Mouse (Mus musculus) hindbrain, embryonic 11.5 days (tissue): ENCODE results near the gene Upk3a. TPM values are rescaled to one million over a fixed set of nuclear protein-coding genes. Genes with fewer than 3 reads are reported as not detected.

Experiments
- ATAC-seq: fragments of 200-750 bp; cut with Nextera tagmentation; 2 replicates; pipeline ENCODE4 v1.8.0; 2017; ENCODE audit warnings: mild to moderate bottlenecking, moderate TSS enrichment, moderate library complexity; ENCODE audit not compliant: low FRiP score
- DNase-seq: peaks from one replicate; pipeline ENCODE4 v3.0.0-alpha.2; 2015; ENCODE audit warnings: low spot score
- H3K27ac ChIP-seq: fragments of 300-500 bp; sonication (generic); 2 replicates; pipeline ENCODE4 v1.5.1; 2014; ENCODE audit warnings: mild to moderate bottlenecking, low read depth, low read length
- H3K27me3 ChIP-seq: fragments of 300-500 bp; sonication (generic); 2 replicates; pipeline ENCODE4 v1.6.1; 2014; ENCODE audit warnings: mild to moderate bottlenecking, low read length, moderate library complexity, mixed read lengths; ENCODE audit not compliant: control insufficient read depth, insufficient read depth
- H3K36me3 ChIP-seq: fragments of 300-500 bp; sonication (generic); 2 replicates; pipeline ENCODE4 v1.6.1; 2014; ENCODE audit warnings: mild to moderate bottlenecking, low read length, moderate library complexity, mixed read lengths; ENCODE audit not compliant: control insufficient read depth, insufficient read depth
- H3K4me1 ChIP-seq: fragments of 300-500 bp; sonication (generic); replicated peaks from 2 replicates; pipeline ENCODE4 v1.6.1; 2014; ENCODE audit warnings: low read length, mixed read lengths; ENCODE audit not compliant: control insufficient read depth, insufficient read depth
- H3K4me2 ChIP-seq: fragments of 300-500 bp; sonication (generic); replicated peaks from 2 replicates; pipeline ENCODE4 v1.6.1; 2014; ENCODE audit warnings: mild to moderate bottlenecking, low read depth, low read length
- H3K4me3 ChIP-seq: fragments of 300-500 bp; sonication (generic); 2 replicates; pipeline ENCODE4 v1.5.1; 2014; ENCODE audit warnings: low read depth, low read length
- H3K9ac ChIP-seq: fragments of 300-500 bp; sonication (generic); 2 replicates; pipeline ENCODE4 v1.6.1; 2014; ENCODE audit warnings: low read depth, low read length
- H3K9me3 ChIP-seq: fragments of 300-500 bp; sonication (generic); 2 replicates; pipeline ENCODE4 v1.6.1; 2016; ENCODE audit warnings: low read length; ENCODE audit not compliant: control insufficient read depth
- WGBS: fragments of 180-500 bp; shearing (Covaris S2); extraction: QIAGEN DNeasy Blood & Tissue Kit; methylation state at CpG from one replicate; pipeline ENCODE4 v1.1.7; 2014; 5-methylcytosine and 5-hydroxymethylcytosine counted together
- polyA plus RNA-seq: library from polyadenylated mRNA; unstranded; fragments of >200 nt; fragmentation: Nextera tagmentation; extraction: Ambion mirVana; gene quantifications from 2 replicates; pipeline ENCODE4 v1.2.1, GENCODE M21; 2014

The Upk3a gene
- polyA plus RNA-seq, 1 experiment from 2014 or later = not detected

DNA sequence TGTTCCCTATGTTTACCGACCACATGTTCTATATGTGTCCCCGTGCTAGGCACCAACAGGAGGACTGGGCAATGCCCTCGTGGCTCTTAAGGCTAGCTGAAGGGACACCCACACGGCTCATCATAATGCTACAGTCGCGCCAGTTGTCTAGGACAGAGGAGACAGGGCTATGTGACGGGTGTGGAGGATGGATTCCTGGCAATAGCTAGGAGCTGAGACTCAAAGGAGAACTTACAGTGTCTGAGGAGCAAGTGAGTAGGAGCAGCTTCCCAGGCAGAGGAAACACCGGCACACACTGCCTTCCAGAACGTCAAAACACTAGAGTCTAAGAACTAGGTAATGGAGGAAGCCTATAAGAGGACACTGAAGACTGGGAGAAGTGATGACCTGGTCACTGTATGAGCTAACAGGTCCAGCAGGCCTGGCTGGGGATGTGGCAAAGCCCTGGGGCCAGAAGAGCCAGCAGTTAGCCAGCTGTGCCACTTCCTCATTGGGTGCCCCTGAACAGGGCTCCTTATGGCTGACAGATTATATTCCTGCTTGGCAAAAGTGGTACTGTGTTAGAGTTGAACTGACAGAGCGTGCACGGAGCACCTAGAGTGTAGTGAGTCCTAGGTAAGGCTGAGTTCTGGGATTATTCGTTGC lies 31.3 kb upstream of the Upk3a start:
- H3K27me3 ChIP-seq = no peaks in the 10 kb centered on the region
- WGBS = 88% methylated on average over 12 of the region's 12 CpGs
- H3K9me3 ChIP-seq = no peaks in the 10 kb centered on the region
- H3K4me1 ChIP-seq = no peaks in the 10 kb centered on the region; the same call in 1 of the 2 replicates
- no peak overlapping the region for H3K4me3 ChIP-seq
- no peak overlapping the region for H3K4me2 ChIP-seq
- DNase-seq = no peak
- no peaks in the 10 kb centered on the region for H3K36me3 ChIP-seq
- no peak overlapping the region for H3K9ac ChIP-seq
- H3K27ac ChIP-seq = no peak overlapping the region
- no peak for ATAC-seq

DNA sequence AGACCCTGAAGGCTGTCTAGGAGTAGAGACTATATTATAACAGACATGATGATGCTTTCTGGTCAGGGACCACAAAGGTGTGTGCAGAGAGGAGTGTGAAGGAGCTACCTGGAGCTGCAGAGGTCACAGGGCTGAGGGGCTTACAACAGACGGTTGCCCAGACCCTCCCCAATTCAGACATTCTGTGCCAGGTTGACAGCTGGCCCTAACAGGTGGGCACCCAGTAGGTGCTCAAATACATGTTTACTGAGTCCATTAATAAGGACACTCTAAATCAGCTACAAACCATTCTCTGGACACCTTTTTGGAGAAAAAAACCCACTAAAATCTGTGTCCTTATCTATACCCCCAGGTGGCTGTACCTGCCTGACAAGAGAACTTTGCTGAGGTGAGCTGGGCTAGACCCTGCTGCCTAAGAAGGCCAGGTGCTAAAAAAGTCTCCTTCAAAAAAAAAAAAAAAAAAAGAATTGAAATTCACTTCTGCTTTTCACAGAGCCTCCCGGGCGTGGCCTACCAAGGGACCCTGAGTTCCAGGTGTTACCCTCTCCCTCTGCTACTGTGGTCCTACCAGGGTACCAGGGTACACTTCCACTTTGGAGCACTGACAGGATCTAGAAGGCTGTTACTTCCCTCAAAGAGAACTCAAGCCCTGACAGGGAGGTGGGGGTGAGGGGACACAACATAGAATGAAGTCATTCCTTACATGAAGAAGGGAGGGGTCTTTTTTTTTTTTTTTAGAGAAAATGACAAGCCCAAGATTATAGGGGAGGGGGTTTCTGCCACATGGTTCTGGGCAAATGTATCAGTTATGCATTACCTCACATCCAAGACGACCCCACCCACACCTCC lies 30.5 kb upstream of the Upk3a start:
- 70% methylated on average over 4 of the region's 4 CpGs for WGBS
- no peaks in the 10 kb centered on the region for H3K27me3 ChIP-seq
- H3K4me2 ChIP-seq = peak overlapping the region; percentile 76
- peak overlapping the region; percentile 94; the same call in 1 of the 2 replicates for H3K9ac ChIP-seq
- no peak for DNase-seq
- peak overlapping the region; percentile 82 for H3K4me3 ChIP-seq
- no peak for ATAC-seq
- H3K36me3 ChIP-seq = no peaks in the 10 kb centered on the region
- H3K27ac ChIP-seq = no peak overlapping the region
- no peaks in the 10 kb centered on the region; the same call in 1 of the 2 replicates for H3K4me1 ChIP-seq
- H3K9me3 ChIP-seq = no peaks in the 10 kb centered on the region

DNA sequence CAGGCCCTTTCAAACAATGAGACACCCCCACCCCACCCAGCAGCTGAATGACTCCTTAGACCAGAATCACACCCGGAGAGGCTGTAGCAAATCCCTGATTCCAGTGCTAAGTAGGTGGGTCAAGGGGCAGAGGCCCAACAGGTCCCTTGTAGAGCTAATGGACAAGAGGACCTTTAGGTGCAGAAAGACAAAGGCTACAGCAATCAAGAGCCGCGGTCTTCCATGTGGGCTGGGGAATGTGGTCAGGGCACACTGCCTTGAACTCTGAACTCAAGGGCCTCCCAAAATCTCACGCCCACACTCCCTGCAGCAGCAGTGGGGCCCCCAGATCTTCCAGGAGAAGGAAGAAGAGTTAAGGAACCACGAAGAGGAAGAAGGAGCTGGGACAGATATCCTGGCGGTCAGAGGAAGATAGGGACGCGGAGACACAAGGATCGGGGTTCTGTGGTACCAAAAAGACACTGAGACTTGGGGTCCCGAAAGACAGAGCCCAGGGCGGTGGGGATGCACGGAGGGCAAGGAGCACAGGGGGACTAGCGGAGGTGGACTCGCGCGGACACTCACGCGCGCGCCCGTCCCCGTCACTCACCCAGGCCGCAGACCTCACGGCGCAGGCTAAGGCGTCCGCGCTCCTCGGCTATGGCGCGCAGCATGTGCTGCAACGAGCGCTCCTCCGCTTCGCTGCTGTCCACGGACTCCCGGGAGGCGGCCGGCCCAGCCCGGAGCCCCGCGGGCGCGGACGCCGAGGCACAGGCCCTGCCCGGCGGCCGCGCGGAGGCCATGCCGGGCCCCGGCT lies 29.7 kb upstream of the Upk3a start:
- no peaks in the 10 kb centered on the region for H3K36me3 ChIP-seq
- ATAC-seq (peak; percentile 63), DNase-seq (peak; percentile 69)
- H3K4me3 ChIP-seq = peak overlapping the region; percentile 82
- peak overlapping the region; percentile 94 for H3K9ac ChIP-seq
- under 1% methylated on average over 44 of the region's 53 CpGs for WGBS
- H3K9me3 ChIP-seq = no peaks in the 10 kb centered on the region
- no peaks in the 10 kb centered on the region; the same call in 1 of the 2 replicates for H3K4me1 ChIP-seq
- H3K27ac ChIP-seq = peak overlapping the region; percentile 62
- H3K4me2 ChIP-seq = peak overlapping the region; percentile 76
- H3K27me3 ChIP-seq = no peaks in the 10 kb centered on the region

DNA sequence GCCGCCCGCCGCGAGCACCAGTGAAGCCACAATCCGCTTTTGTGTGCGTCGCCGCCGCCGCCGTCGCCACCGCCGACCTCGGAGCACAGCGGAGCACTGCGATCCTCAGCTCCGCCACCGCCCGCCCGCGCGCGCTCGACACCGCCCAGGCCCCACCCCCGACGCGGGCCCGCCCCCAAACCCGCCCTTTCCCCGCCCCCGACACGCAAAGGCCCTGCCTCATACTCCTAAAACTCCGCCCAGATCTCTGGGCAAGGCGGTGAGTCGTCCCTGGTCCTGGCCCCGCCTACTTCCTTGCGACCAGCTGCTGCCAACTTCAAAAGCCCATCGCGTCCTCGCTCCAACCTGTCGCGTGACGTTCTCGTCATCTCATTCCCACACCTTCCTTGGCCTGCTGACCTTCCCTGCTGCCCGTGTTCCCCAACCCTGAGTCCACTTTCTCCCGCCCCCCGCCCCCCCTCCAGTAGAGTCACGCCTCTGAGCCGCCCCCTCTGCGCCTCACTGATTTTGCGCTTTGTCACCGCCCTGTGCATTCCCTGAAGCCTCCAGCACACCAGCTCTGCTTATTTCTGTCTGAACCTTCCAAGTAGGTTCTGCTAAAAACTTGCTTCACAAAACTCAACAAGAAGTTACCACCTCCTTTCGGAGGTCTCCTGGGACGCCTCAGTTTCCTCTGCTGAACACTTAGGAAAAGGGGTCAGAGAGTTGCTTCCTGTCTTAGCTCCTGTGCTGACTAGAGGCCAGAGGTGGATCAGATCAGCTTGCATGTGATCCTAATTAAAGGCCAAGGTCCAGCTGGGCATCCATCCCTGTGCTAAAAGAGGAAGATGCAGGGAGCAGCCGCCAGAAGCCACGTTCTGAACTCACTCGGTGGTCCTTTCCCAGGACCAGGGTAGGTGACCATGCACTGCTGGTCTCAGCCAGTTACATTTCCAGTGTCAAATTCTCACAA lies 28.8 kb upstream of the Upk3a start, which contains the start of gene 5031439G07Rik:
TSS of gene 5031439G07Rik (minus strand) at position 678 of the 952 bp plus-strand sequence.
- H3K27ac ChIP-seq = peak within 1 kb of the TSS; percentile 62

DNA sequence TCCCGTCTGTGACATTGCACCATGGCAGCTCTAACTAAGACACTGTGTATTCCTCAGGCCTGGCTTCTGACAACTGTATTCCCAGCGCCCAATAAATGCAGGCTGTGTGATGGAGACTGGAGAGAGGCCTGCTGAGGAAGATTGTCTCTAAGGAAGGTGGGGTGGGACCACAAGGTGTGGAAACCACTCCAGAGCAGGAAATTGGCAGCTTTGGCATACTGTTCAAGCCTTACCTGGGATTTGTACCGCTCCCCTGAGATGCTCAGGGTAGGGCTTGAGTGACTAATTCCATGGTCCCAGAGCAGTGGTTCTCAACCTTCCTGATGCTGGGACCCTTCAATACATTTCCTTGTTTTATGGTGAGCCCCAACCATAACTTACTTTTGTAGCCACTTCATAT lies 27.8 kb upstream of the Upk3a start:
- Histone ChIP-seq H3K36me3 (no peaks in the 10 kb centered on the region), H3K9me3 (no peaks in the 10 kb centered on the region), H3K4me3 (no peak overlapping the region), H3K4me1 (no peaks in the 10 kb centered on the region; the same call in 1 of the 2 replicates), H3K27me3 (no peaks in the 10 kb centered on the region), H3K9ac (no peak overlapping the region), H3K27ac (no peak overlapping the region), H3K4me2 (no peak overlapping the region)
- ATAC-seq = no peak
- 70% methylated on average over 3 of the region's 3 CpGs for WGBS
- no peak for DNase-seq

More for the DNA sequence above, 28.8 kb upstream of the Upk3a start, which contains the start of gene 5031439G07Rik:
- 1% methylated on average over 58 of the region's 59 CpGs for WGBS
- peak; percentile 96 for DNase-seq
- peak within 1 kb of the TSS; percentile 76 for H3K4me2 ChIP-seq
- peak within 1 kb of the TSS; percentile 82 for H3K4me3 ChIP-seq
- no peaks in the 10 kb centered on the region for H3K36me3 ChIP-seq
- H3K4me1 ChIP-seq = no peaks in the 10 kb centered on the region; the same call in 1 of the 2 replicates
- H3K9ac ChIP-seq = peak within 1 kb of the TSS; percentile 94
- no peaks in the 10 kb centered on the region for H3K9me3 ChIP-seq
- ATAC-seq = peak; percentile 93
- no peaks in the 10 kb centered on the region for H3K27me3 ChIP-seq

DNA sequence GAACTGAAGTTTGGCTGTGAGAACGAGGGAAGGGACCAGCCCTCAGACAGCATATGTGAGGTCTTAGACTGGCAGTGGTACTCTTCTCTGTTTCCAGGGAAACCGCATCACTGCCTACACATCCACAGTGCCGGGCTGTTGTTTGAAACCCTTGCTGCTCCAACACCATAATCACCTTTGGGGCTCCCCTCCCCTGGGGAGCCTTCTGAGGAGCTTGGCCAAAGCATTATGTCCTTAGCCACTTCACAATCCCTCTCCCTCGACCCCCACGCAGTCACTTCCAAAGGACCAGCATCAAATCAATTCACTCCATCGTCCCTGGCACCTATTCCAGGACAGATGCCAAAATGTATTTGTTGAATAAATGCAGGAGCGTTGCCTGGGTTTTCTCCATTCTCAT lies 27.2 kb upstream of the Upk3a start:
- ATAC-seq (no peak), DNase-seq (no peak)
- WGBS = 70% methylated on average over 7 of the region's 7 CpGs
- Histone ChIP-seq H3K9ac (no peak overlapping the region), H3K4me3 (no peak overlapping the region), H3K4me2 (no peak overlapping the region), H3K36me3 (no peaks in the 10 kb centered on the region), H3K9me3 (no peaks in the 10 kb centered on the region), H3K27ac (no peak overlapping the region), H3K27me3 (no peaks in the 10 kb centered on the region), H3K4me1 (no peaks in the 10 kb centered on the region; the same call in 1 of the 2 replicates)

DNA sequence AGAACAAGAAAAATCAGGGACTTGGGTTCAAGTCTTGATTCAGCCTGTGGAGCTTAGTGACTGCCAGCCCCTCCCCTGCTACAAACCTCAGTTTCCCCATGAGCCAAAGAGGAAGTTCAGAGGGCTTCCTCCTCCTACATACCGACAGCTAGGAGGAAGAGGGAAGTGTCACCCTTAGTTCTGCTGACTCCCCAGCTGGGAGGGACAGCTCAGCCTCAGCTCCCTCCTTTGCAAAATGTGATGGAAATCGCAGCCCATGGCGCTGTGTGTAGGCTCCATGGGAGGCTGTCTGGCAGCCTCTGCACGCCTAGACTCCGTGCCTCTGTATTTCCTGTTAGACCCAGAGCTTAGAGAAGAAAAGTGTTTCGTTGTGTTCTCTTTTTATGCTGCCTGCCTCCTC lies 22.4 kb upstream of the Upk3a start:
- ATAC-seq = no peak
- DNase-seq = no peak
- no peaks in the 10 kb centered on the region for H3K36me3 ChIP-seq
- H3K4me2 ChIP-seq = no peak overlapping the region
- no peak overlapping the region for H3K27ac ChIP-seq
- WGBS = 40% methylated on average over 6 of the region's 6 CpGs
- no peak overlapping the region for H3K4me3 ChIP-seq
- H3K9ac ChIP-seq = no peak overlapping the region
- H3K9me3 ChIP-seq = no peaks in the 10 kb centered on the region
- H3K27me3 ChIP-seq = no peaks in the 10 kb centered on the region
- no peaks in the 10 kb centered on the region for H3K4me1 ChIP-seq
